In genomic region chr3:102970508-102970907, GRCm38 (mm10) we compare ENCODE assay signal across 1 mouse cellular context.
TF ChIP-seq lines count a peak whose summit lies in the region.

No protein-coding gene starts in this region.

TF ChIP-seq in myocyte, 11 proteins besides CTCF, POLR2A, EP300 and RAD21:
- TF ChIP-seq MAX (IDR thresholded peaks at IDR 0.05; ENCODE audit: low read depth), result no peak
- no peak for TF ChIP-seq MYOG (IDR thresholded peaks at IDR 0.05; ENCODE audit: control insufficient read depth in 1 of 3, insufficient read depth in 1 of 3, insufficient read length in 2 of 3, low read depth in 2 of 3)
- no peak for TF ChIP-seq MYOD1 (IDR thresholded peaks at IDR 0.05; ENCODE audit: control insufficient read depth in 1 of 3, insufficient read length in 2 of 3, low read depth in 2 of 3)
- no peak for TF ChIP-seq POLR2AphosphoS2 (IDR thresholded peaks at IDR 0.05; ENCODE audit: insufficient read length, low read depth)
- no peak for TF ChIP-seq CEBPB (IDR thresholded peaks at IDR 0.05; ENCODE audit: insufficient read depth, poor library complexity, severe bottlenecking)
- TF ChIP-seq REST (IDR thresholded peaks at IDR 0.05; ENCODE audit: insufficient read depth, insufficient read length), result no peak
- no peak for TF ChIP-seq E2F4 (IDR thresholded peaks at IDR 0.05; ENCODE audit: insufficient read depth)
- TF ChIP-seq USF1 (IDR thresholded peaks at IDR 0.05; ENCODE audit: low read depth), result no peak
- TF ChIP-seq SRF (IDR thresholded peaks at IDR 0.05; ENCODE audit: control insufficient read depth, insufficient read length, low read depth), result no peak
- no peak for TF ChIP-seq TCF3 (IDR thresholded peaks at IDR 0.05; ENCODE audit: insufficient read length, low read depth)
- no peak for TF ChIP-seq TCF12 (IDR thresholded peaks at IDR 0.05; ENCODE audit: insufficient read depth, poor library complexity, severe bottlenecking)
